Mouse (Mus musculus): ENCODE data around the gene Shoc2. TPM values are rescaled to one million over a fixed set of nuclear protein-coding genes. Genes with fewer than 3 reads are reported as not detected.

Shoc2 gene
- total and polyA plus RNA-seq, 3 experiments: 14.1 to 27.1 (median 23.7) TPM

- Histone ChIP-seq H3K4me2 (ENCODE audit: insufficient read depth, low read depth, poor library complexity, severe bottlenecking) (no peak overlapping the region), H3K36me3 (replicated peaks in 1 of 2; ENCODE audit: control insufficient read depth in 1 of 2, insufficient read depth in 1 of 2, low read length in 1 of 2) (peaks cover 0 to 2% of the 10 kb centered on the region in 2 experiments), H3K4me3 (replicated peaks in 1 of 3; ENCODE audit: low read depth in 2 of 3, low read length in 2 of 3, poor library complexity in 1 of 3) (no peak overlapping the region), H3K9me3 (replicated peaks; ENCODE audit: low read length) (peaks cover 11% of the 10 kb centered on the region), H3K9ac (ENCODE audit: insufficient read depth, low read depth) (no peak overlapping the region), H3K27me3 (replicated peaks) (no peaks in the 10 kb centered on the region), H3K4me1 (ENCODE audit: control insufficient read depth in 1 of 2, insufficient read depth in 2 of 2) (peaks cover 0 to 9% of the 10 kb centered on the region in 2 experiments; a peak in 2 of 4 replicates), H3K27ac (ENCODE audit: insufficient read depth, low read depth) (no peak overlapping the region), H3K79me2 (replicated peaks; ENCODE audit: control insufficient read depth, extremely low read depth, insufficient read depth, poor library complexity, severe bottlenecking) (no peaks in the 10 kb centered on the region)
- in situ Hi-C loops (cut with MboI; ENCODE audit: low pct_ligation_motif_present, low pct_unique_long_range_greater_than_20kb, low sequenced_read_pairs) (no loop called here), dilution Hi-C loops (cut with MboI; ENCODE audit: extremely low pct_ligation_motif_present, extremely low pct_unique_long_range_greater_than_20kb, low sequenced_read_pairs) (no loop called here)
- TF ChIP-seq MAFK (IDR thresholded peaks at IDR 0.05; ENCODE audit: insufficient replicate concordance, low read length) (no peak), BHLHE40 (IDR thresholded peaks at IDR 0.05; ENCODE audit: low read depth, low read length) (no peak), GABPA (IDR thresholded peaks at IDR 0.05; ENCODE audit: insufficient replicate concordance, low read depth, low read length) (no peak), SIN3A (IDR thresholded peaks at IDR 0.05; ENCODE audit: low read length) (no peak), JUN (IDR thresholded peaks at IDR 0.05; ENCODE audit: insufficient read depth, low read depth, low read length) (no peak), PAX5 (IDR thresholded peaks at IDR 0.05; ENCODE audit: low read length) (no peak), E2F4 (IDR thresholded peaks at IDR 0.05; ENCODE audit: insufficient replicate concordance, low read depth, low read length) (no peak), EP300 (IDR thresholded peaks at IDR 0.05; ENCODE audit: low read length) (no peak), ELF1 (IDR thresholded peaks at IDR 0.05; ENCODE audit: low read depth, low read length) (no peak), ZKSCAN1 (IDR thresholded peaks at IDR 0.05; ENCODE audit: borderline replicate concordance, low read depth, low read length) (no peak), POLR2AphosphoS2 (IDR thresholded peaks at IDR 0.05; ENCODE audit: low read depth, low read length) (no peak), MAX (IDR thresholded peaks at IDR 0.05; ENCODE audit: low read length) (no peak), NRF1 (IDR thresholded peaks at IDR 0.05; ENCODE audit: low read depth, low read length) (no peak), MAZ (IDR thresholded peaks at IDR 0.05; ENCODE audit: low read depth, low read length) (no peak), ZC3H11A (IDR thresholded peaks at IDR 0.05; ENCODE audit: low read depth, low read length) (no peak), RAD21 (IDR thresholded peaks at IDR 0.05; ENCODE audit: low read depth, low read length) (no peak), JUND (conservative IDR thresholded peaks at IDR 0.05; ENCODE audit: low read depth, low read length) (no peak)
- no peak for DNase-seq (ENCODE audit: extremely low read depth)
These were observed 96.4 kb downstream of the Shoc2 start for GRCm38 (mm10) chr19:54040356-54041028.

- H3K9ac ChIP-seq (ENCODE audit: insufficient read depth, low read depth): no peak overlapping the region
- dilution Hi-C loops (cut with MboI; ENCODE audit: extremely low pct_ligation_motif_present, extremely low pct_unique_long_range_greater_than_20kb, low sequenced_read_pairs): no loop called here
- peaks cover 15% of the 10 kb centered on the region for H3K9me3 ChIP-seq (replicated peaks; ENCODE audit: low read length)
- peaks cover 0 to 1% of the 10 kb centered on the region in 2 experiments for H3K36me3 ChIP-seq (replicated peaks in 1 of 2; ENCODE audit: control insufficient read depth in 1 of 2, insufficient read depth in 1 of 2, low read length in 1 of 2)
- in situ Hi-C loops (cut with MboI; ENCODE audit: low pct_ligation_motif_present, low pct_unique_long_range_greater_than_20kb, low sequenced_read_pairs): no loop called here
- H3K4me3 ChIP-seq (replicated peaks in 1 of 3; ENCODE audit: low read depth in 2 of 3, low read length in 2 of 3, poor library complexity in 1 of 3): no peak overlapping the region
- no peak for TF ChIP-seq MAFK (IDR thresholded peaks at IDR 0.05; ENCODE audit: insufficient replicate concordance, low read length)
- no peak for TF ChIP-seq SMC3 (IDR thresholded peaks at IDR 0.05; ENCODE audit: low read depth, low read length)
- peak; percentile 41; the same call in 1 of the 2 replicates for TF ChIP-seq ELF1 (IDR thresholded peaks at IDR 0.05; ENCODE audit: low read depth, low read length)
- TF ChIP-seq CHD1 (IDR thresholded peaks at IDR 0.05; ENCODE audit: low read depth, low read length): no peak
- DNase-seq (ENCODE audit: extremely low read depth): no peak
- H3K27ac ChIP-seq (ENCODE audit: insufficient read depth, low read depth): no peak overlapping the region
- H3K79me2 ChIP-seq (replicated peaks; ENCODE audit: control insufficient read depth, extremely low read depth, insufficient read depth, poor library complexity, severe bottlenecking): no peaks in the 10 kb centered on the region
- no peaks in the 10 kb centered on the region for H3K27me3 ChIP-seq (replicated peaks)
- H3K4me2 ChIP-seq (ENCODE audit: insufficient read depth, low read depth, poor library complexity, severe bottlenecking): no peak overlapping the region
- peaks cover 0 to 9% of the 10 kb centered on the region in 2 experiments; a peak in 2 of 4 replicates for H3K4me1 ChIP-seq (ENCODE audit: control insufficient read depth in 1 of 2, insufficient read depth in 2 of 2)
These were observed 96.9 kb downstream of the Shoc2 start for GRCm38 (mm10) chr19:54041029-54041367.

Data from CH12.LX (cell line).